Mouse (Mus musculus) embryo, embryonic 10 days (tissue): ENCODE results near the gene B3galt4.
"Not testable (repeated sequence)": the region's sequence is repeated elsewhere in the genome, so short reads cannot be mapped to it uniquely, and the experiment has no call there.

Source experiments
- DNase-seq: peaks from one replicate; pipeline ENCODE4 v3.0.0-alpha.2; 2015; ENCODE audit warnings: low spot score

B3galt4 gene

GRCm38 (mm10) chr17:33951021-33951946 is at the start of gene B3galt4:
Gene B3galt4, minus strand, starts transcription at chr17:33951488.
- peak; percentile 91 for DNase-seq

GRCm38 (mm10) chr17:34000796-34001195 is 49.5 kb upstream of the B3galt4 start:
- DNase-seq, result not testable (repeated sequence)

- DNase-seq, result peak; percentile 87
Measured at GRCm38 (mm10) chr17:34000150-34000537, 48.9 kb upstream of the B3galt4 start, which contains the start of gene H2-K1. Gene H2-K1, minus strand, starts transcription at chr17:34000347.

GRCm38 (mm10) chr17:33999341-34000149 is 48.3 kb upstream of the B3galt4 start:
- DNase-seq, result no peak

- not testable (repeated sequence) for DNase-seq
Measured at GRCm38 (mm10) chr17:33998697-33999096, 47.4 kb upstream of the B3galt4 start.

- not testable (repeated sequence) for DNase-seq
Measured at GRCm38 (mm10) chr17:33997025-33997424, 45.7 kb upstream of the B3galt4 start.

- no peak for DNase-seq
Measured at GRCm38 (mm10) chr17:33995651-33996050, 44.4 kb upstream of the B3galt4 start.

GRCm38 (mm10) chr17:33994959-33995358 is 43.7 kb upstream of the B3galt4 start:
- no peak for DNase-seq

- DNase-seq, result peak; percentile 94
Measured at GRCm38 (mm10) chr17:33991788-33992664, 40.7 kb upstream of the B3galt4 start.

- peak; percentile 60 for DNase-seq
Measured at GRCm38 (mm10) chr17:33982136-33982535, 30.8 kb upstream of the B3galt4 start.

GRCm38 (mm10) chr17:33981192-33981909 is 30.1 kb upstream of the B3galt4 start:
- peak; percentile 99 for DNase-seq

GRCm38 (mm10) chr17:33980181-33981035 is 29.1 kb upstream of the B3galt4 start:
- no peak for DNase-seq

GRCm38 (mm10) chr17:33979512-33980050 is 28.3 kb upstream of the B3galt4 start:
- DNase-seq, result no peak

- DNase-seq, result peak; percentile 75
Measured at GRCm38 (mm10) chr17:33978631-33979031, 27.3 kb upstream of the B3galt4 start.

GRCm38 (mm10) chr17:33977861-33978557 is 26.7 kb upstream of the B3galt4 start:
- no peak for DNase-seq

- no peak for DNase-seq
Measured at GRCm38 (mm10) chr17:33973572-33973971, 22.3 kb upstream of the B3galt4 start.

GRCm38 (mm10) chr17:33972691-33973090 is 21.4 kb upstream of the B3galt4 start:
- DNase-seq, result peak; percentile 73

GRCm38 (mm10) chr17:33969394-33969793 is 18.1 kb upstream of the B3galt4 start:
- DNase-seq, result no peak

GRCm38 (mm10) chr17:33968927-33969326 is 17.6 kb upstream of the B3galt4 start:
- DNase-seq, result peak; percentile 55
